Mouse (Mus musculus) left cerebral cortex, postnatal 36 days (tissue): Measurements from ENCODE around the gene Aip. TPM values are rescaled to one million over a fixed set of nuclear protein-coding genes. Genes with fewer than 3 reads are reported as not detected.

ENCODE experiments used
- DNase-seq, 2 experiments: peaks; one replicate each; pipeline ENCODE4 v3.0.0; 2021 to 2022; ENCODE audit warnings: low spot score in 2 of 2, mixed read lengths in 1 of 2
- intact Hi-C: fragments of 180-260 bp; cut with DNase I; formaldehyde crosslinking; loops from one replicate; pipeline ENCODE4 v1.15.1; 2025
- total RNA-seq, 2 experiments: library from RNA; stranded (reverse); gene quantifications; 2 replicates each; pipeline ENCODE4 v1.2.3; 2021

Gene Aip
- total RNA-seq, 2 experiments from 2014 or later: 106 to 133 TPM

DNA sequence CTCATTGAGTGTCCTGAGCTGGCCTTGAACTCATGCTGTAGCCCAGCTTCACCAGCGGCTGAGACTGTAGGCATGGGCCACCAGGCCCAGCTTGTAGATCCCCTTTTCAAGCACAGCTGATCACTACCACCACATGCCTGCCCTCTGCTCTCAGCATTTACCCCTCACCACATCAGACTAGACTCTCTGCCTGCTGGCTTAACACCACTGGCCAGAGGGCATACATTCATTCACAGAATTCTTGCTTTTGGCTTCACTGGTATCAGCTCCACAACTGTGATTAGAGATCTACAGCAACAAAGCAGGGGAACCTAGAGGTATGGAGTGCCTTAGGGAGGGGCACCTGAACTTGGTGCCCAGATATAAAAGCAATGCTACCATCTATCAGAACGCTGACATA, 5.2 kb downstream of the Aip start:
- intact Hi-C loops: no loop called here
- no peak for DNase-seq

DNA sequence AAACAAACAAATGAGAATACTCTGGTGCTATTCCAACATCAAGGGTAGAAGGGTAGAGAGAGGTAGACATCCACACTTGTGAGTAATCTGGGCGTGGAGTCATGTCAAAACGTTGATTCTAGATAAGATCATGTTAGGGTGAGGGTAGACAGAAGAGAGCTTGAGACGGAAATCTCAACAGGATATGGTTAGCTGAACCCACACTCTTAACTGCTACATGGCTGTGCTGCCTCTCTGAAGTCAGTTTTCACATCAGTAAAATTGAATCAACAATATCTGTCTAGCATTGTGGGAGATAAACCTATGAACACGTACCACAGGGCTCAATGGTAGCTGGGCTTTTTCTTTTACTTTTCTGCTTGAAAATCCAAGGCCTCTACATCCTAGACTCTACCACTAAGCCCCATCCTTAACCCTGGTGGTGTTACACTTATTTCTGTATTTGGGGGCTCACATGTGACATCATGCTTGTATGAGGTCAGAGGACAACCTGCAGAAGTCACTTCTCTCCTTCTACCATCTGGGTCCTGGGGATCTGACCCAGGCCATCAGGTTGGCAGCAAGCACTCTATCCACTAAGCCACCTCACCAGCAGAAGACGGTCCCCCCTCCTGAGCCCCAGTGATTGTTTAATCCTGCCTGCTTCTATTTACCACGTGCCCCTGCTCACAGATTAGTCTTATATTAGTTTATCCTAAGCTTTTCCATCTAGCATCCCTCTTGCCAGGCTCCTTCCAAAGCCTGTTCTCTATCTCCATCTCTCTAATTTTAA, 5.8 kb downstream of the Aip start:
- intact Hi-C loops: no loop called here
- DNase-seq: no peak

DNA sequence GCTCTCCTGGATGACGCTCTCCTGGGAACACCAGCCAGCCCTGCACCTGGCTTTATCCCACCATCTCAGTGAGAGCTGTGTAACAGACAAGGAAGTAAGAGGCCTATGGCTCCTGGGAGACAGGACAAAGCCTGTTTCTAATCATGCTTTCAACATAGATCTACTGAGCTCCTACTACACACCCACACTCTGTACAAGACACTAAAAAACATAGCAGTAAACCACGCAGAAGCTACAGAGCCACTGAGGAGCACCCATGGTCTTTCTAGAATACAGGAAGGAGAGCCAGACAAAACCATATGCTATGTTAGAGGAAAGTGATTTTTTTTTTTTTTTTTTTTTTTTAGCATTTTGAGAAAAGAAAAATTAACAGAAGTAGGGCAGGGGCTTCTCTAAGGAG, 7.3 kb downstream of the Aip start:
- no peak for DNase-seq

GRCm38 (mm10) chr19:4117006-4117405, 8.7 kb downstream of the Aip start:
- intact Hi-C loops: no loop called here
- DNase-seq: no peak

More for the DNA sequence above, 7.3 kb downstream of the Aip start:
- intact Hi-C loops: no loop called here

GRCm38 (mm10) chr19:4115816-4116215, 9.8 kb downstream of the Aip start:
- intact Hi-C loops: no loop called here
- DNase-seq: no peak

DNA sequence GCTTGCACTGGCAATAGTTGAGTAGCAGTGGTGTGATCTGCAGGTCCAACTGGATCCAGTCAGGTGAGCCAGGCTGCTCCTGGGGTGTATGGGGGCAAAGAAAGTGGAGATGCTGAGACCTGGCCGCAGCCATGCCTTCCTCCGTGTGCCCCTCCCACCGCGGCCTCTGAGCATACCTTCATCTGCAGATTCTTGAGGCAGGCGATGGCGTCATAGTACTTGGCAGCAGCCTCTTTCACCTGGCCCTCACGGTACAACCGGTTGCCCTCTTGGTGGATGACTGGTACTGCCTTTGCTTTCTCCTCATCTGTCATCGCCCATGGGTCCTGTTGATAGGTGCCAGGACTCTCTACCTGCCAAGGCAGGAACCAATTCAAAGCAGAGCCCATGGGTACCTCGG, 10.5 kb downstream of the Aip start:
- intact Hi-C loops: no loop called here
- DNase-seq: no peak

DNA sequence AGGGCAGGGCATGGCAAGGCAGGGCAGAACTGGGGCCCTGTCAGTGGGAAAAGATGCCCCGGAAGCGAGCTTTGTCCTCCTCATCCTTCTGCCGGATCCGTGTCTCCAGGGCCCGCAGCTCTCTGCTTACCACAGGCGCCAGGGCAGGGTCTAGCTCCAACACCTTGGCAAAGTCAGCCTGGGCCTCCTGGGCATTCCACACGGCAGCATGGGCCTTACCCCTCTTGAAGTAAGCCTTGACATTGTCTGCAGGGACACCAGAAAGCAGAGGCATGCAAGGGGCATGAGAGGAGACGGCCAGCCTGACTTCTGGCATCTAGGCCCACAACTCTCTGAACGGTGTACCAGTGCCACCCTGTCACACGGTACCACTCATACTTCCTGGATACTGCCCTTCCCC, 11.1 kb downstream of the Aip start:
- no peak for DNase-seq

GRCm38 (mm10) chr19:4113806-4114230, 11.8 kb downstream of the Aip start:
- DNase-seq: no peak
- intact Hi-C loops: no loop called here

More for the DNA sequence above, 11.1 kb downstream of the Aip start:
- intact Hi-C loops: no loop called here

GRCm38 (mm10) chr19:4113186-4113805, 12.4 kb downstream of the Aip start:
- intact Hi-C loops: no loop called here
- DNase-seq: peak; percentile 78 to 80

DNA sequence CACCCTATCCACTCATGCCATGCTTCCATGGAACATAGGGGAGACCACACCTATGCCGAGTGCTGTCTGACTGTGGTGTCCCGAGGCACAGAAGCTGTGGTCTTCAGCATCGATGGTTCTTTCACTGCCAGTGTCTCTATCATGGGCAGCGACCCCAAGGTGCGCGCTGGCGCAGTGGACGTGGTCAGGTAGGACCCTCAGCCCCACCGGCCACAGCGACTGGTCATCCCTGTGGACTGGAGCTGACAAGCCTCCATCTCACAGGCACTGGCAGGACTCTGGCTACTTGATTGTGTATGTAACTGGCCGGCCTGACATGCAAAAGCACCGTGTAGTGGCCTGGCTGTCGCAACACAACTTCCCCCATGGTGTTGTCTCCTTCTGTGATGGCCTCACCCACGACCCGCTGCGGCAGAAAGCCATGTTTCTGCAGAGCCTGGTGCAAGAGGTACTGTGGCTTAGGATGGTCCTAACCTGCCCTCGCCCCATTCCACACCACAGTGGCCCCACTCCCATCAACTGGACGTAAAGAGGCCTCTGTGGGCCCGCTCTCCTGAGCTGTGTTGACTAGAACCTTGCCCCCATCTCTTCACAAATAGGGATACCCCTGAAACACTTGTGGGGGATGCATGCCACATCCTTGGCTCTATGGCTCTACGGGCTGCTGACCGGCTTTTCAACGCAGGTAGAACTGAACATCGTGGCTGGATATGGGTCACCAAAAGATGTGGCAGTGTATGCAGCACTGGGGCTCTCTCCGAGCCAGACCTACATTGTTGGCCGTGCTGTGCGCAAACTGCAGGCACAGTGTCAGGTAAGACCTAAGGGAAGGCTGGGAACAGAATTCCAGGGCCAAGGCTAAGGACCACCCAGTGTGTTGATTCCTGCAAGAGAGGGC, 13.3 kb downstream of the Aip start:
- no peak for DNase-seq
- intact Hi-C loops: no loop called here

DNA sequence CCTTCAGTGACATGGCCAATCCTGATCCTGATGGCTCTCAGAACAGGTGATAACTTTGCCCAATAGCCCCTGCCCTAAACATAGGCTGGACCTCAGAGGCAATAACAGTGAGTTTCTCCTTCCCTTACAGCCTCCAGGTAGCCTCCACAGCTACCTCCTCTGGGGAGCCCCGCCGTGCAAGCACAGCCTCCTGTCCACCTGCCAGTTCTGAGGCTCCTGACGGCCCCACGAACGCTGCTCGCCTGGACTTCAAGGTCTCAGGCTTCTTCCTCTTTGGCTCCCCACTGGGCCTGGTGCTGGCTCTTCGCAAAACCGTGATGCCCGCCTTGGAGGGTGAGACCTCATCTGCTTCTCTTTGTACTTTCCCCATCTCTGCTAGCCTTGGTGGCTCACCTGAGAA, 17.1 kb downstream of the Aip start:
- DNase-seq: no peak
- intact Hi-C loops: no loop called here

DNA sequence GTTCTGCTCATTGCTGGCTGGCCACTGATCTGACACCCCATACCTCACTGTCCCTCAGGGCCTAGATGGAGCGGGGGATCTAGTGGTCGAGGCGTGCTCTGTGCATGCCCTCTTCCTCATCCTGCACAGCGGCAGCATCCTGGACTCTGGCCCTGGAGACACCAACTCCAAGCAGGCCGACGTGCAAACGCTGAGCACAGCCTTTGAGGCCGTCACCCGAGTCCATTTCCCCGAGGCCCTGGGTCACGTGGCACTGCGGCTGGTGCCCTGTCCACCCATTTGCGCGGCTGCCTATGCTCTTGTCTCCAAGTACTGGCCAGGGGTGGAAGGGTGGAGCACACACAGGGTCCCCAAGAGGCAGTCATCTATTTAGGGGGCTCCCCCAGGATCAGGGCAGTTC, 19.0 kb downstream of the Aip start:
- no peak for DNase-seq
- intact Hi-C loops: no loop called here

DNA sequence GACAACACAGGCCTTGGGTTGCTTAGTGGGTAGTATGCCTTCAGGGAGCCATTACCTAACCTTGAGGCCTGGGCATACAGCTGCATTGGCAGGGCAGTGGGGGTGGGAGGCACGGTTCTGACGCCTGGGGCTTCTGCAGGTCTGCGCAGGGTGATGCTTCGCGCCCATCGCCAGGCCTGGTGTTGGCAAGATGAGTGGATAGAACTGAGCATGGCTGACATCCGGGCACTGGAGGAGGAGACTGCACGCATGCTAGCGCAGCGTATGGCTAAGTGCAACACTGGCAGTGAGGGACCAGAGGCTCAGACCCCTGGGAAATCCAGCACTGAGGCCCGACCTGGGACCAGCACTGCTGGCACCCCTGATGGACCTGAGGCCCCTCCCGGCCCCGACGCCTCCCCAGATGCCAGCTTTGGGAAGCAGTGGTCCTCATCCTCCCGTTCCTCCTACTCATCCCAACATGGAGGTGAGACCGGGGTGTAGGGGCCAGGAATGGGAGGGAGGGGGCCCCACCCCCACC, 20.9 kb downstream of the Aip start:
- intact Hi-C loops: no loop called here
- DNase-seq: no peak

GRCm38 (mm10) chr19:4103792-4104191, 21.9 kb downstream of the Aip start:
- DNase-seq: no peak
- intact Hi-C loops: no loop called here

DNA sequence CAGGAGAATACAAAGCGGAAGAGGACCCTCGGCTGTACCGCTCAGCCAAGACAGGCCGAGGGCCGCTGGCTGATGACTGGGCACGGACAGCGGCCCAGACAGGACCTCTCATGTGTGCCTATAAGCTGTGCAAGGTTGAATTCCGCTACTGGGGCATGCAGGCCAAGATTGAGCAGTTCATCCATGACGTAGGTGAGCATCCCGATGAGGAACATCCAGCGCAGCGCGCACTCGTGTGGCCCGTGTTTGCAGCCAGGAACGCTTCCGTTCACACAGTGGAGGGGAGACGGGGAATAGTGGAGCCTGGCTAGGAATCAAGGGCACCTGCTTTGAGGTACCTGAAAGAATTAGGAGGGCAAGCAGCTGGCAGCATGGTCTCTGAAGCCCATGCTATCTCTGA, 22.4 kb downstream of the Aip start:
- intact Hi-C loops: no loop called here
- DNase-seq: no peak

GRCm38 (mm10) chr19:4102626-4103025, 23.0 kb downstream of the Aip start:
- intact Hi-C loops: no loop called here
- no peak for DNase-seq

DNA sequence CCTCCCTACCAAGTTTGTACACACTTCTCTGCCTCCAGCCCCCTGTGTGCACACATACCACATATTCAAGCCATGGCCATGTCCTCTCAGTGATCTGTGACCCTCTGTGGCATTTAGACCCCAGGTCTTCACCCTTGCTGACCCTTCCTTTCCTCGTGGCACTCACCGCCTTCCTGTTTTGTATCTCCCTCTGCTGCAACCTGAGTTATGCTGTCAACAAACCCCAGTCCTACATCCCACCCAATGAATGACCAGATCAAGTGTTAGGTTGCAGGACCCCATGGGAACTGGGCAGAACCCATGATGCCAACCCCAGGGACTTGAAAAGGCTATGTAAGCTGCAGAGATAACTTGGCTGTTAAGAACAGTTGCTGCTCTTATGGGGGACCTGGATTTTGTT, 23.6 kb downstream of the Aip start:
- DNase-seq: no peak
- intact Hi-C loops: no loop called here

GRCm38 (mm10) chr19:4101466-4101865, 24.2 kb downstream of the Aip start:
- no peak for DNase-seq
- intact Hi-C loops: loop anchor here (2.0 kb wide), 1 partner anchor 129 kb away; the partner anchor contains the start of gene Pold4

DNA sequence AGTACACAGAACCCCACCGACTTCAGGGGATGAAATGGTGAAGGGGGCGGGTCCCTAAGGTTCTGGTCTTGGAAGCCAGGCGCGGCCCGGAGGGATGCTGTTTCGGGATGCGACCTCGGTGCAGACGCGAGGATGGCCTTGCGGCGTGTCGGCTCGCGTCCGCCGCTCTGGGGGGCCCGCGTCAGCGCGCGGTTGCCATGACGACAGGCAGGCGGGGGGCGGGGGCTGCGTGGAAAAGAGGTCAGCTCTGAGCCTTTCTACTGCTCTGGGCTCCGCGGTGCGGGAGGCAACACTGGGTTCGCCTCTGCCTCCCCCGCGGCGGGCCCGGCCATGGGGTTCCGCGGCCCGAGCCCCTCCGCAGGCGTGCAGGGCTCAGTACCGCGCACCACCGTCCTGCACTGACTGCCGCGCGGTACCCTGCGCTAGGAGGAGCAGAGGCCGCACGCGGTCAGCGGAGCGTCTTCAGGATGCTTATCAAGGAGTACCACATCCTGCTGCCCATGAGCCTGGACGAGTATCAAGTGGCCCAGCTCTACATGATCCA, 24.9 kb downstream of the Aip start:
- intact Hi-C loops: loop anchor here (2.0 kb wide), 1 partner anchor 130 kb away; the partner anchor contains the start of gene Pold4
- peak; percentile 75 to 81 for DNase-seq
